Mouse (Mus musculus): ENCODE data around the gene Ipo4. TPM values are rescaled to one million over a fixed set of nuclear protein-coding genes. Genes with fewer than 3 reads are reported as not detected.

The Ipo4 gene
- polyA plus RNA-seq, 1 experiment from 2014 or later, result 123 TPM

- no peaks in the 10 kb centered on the region for H3K27me3 ChIP-seq (ENCODE audit: poor library complexity, severe bottlenecking)
- DNase-seq (ENCODE audit: extremely low spot score, low spot score), result no peak
- H3K36me3 ChIP-seq (replicated peaks), result peaks cover 24% of the 10 kb centered on the region
- no peak within 1 kb of the TSS for H3K27ac ChIP-seq
- no peaks in the 10 kb centered on the region for H3K9me3 ChIP-seq
- WGBS, result 97% methylated on average over 2 of the region's 2 CpGs
- no peak within 1 kb of the TSS for H3K4me3 ChIP-seq
- H3K4me1 ChIP-seq, result peaks cover 5% of the 10 kb centered on the region
Observed at GRCm38 (mm10) chr14:55649884-55650283, 14.1 kb upstream of the Ipo4 start, which contains the start of gene Tssk4. Gene Tssk4, plus strand, starts transcription at chr14:55650184.

GRCm38 (mm10) chr14:55644261-55644888 is 8.6 kb upstream of the Ipo4 start:
- peak overlapping the region; percentile 97 for H3K4me3 ChIP-seq
- H3K4me1 ChIP-seq, result peaks cover 32% of the 10 kb centered on the region
- no peaks in the 10 kb centered on the region for H3K9me3 ChIP-seq
- peak overlapping the region; percentile 100 for H3K27ac ChIP-seq
- H3K27me3 ChIP-seq (ENCODE audit: poor library complexity, severe bottlenecking), result no peaks in the 10 kb centered on the region
- DNase-seq (ENCODE audit: extremely low spot score, low spot score), result no peak
- WGBS, result 34% methylated on average over 17 of the region's 17 CpGs
- H3K36me3 ChIP-seq (replicated peaks), result peaks cover 51% of the 10 kb centered on the region

- H3K4me3 ChIP-seq, result peak within 1 kb of the TSS; percentile 97
- H3K27me3 ChIP-seq (ENCODE audit: poor library complexity, severe bottlenecking), result no peaks in the 10 kb centered on the region
- peak; percentile 85 for DNase-seq (ENCODE audit: extremely low spot score, low spot score)
- peaks cover 62% of the 10 kb centered on the region for H3K36me3 ChIP-seq (replicated peaks)
- under 1% methylated on average over 89 of the region's 89 CpGs for WGBS
- no peaks in the 10 kb centered on the region for H3K9me3 ChIP-seq
- peaks cover 32% of the 10 kb centered on the region for H3K4me1 ChIP-seq
- H3K27ac ChIP-seq, result peak within 1 kb of the TSS; percentile 100
Observed at GRCm38 (mm10) chr14:55643060-55643907, 7.5 kb upstream of the Ipo4 start, which contains the start of gene Tm9sf1. Gene Tm9sf1, minus strand, starts transcription at chr14:55643806.

- Histone ChIP-seq H3K27ac (peak overlapping the region; percentile 100), H3K27me3 (ENCODE audit: poor library complexity, severe bottlenecking) (no peaks in the 10 kb centered on the region), H3K9me3 (no peaks in the 10 kb centered on the region), H3K4me3 (peak overlapping the region; percentile 97), H3K4me1 (peaks cover 32% of the 10 kb centered on the region), H3K36me3 (replicated peaks) (peaks cover 67% of the 10 kb centered on the region)
- 22% methylated on average over 8 of the region's 8 CpGs for WGBS
- DNase-seq (ENCODE audit: extremely low spot score, low spot score), result no peak
Observed at GRCm38 (mm10) chr14:55642679-55643059, 6.9 kb upstream of the Ipo4 start.

- DNase-seq (ENCODE audit: extremely low spot score, low spot score), result no peak
- 96% methylated on average over 13 of the region's 13 CpGs for WGBS
- peaks cover 67% of the 10 kb centered on the region for H3K36me3 ChIP-seq (replicated peaks)
- H3K4me1 ChIP-seq, result peaks cover 34% of the 10 kb centered on the region
- H3K4me3 ChIP-seq, result no peak overlapping the region
- H3K27ac ChIP-seq, result no peak overlapping the region
- H3K27me3 ChIP-seq (ENCODE audit: poor library complexity, severe bottlenecking), result no peaks in the 10 kb centered on the region
- H3K9me3 ChIP-seq, result no peaks in the 10 kb centered on the region
Observed at GRCm38 (mm10) chr14:55641291-55641690, 5.5 kb upstream of the Ipo4 start.

GRCm38 (mm10) chr14:55640816-55641215 is 5.1 kb upstream of the Ipo4 start:
- WGBS, result 94% methylated on average over 14 of the region's 14 CpGs
- no peak for DNase-seq (ENCODE audit: extremely low spot score, low spot score)
- no peak overlapping the region for H3K27ac ChIP-seq
- H3K36me3 ChIP-seq (replicated peaks), result peaks cover 66% of the 10 kb centered on the region
- peaks cover 38% of the 10 kb centered on the region for H3K4me1 ChIP-seq
- no peaks in the 10 kb centered on the region for H3K9me3 ChIP-seq
- H3K4me3 ChIP-seq, result no peak overlapping the region
- no peaks in the 10 kb centered on the region for H3K27me3 ChIP-seq (ENCODE audit: poor library complexity, severe bottlenecking)

- no peak for DNase-seq (ENCODE audit: extremely low spot score, low spot score)
- Histone ChIP-seq H3K9me3 (no peaks in the 10 kb centered on the region), H3K4me1 (peaks cover 40% of the 10 kb centered on the region), H3K4me3 (no peak within 1 kb of the TSS), H3K27ac (no peak within 1 kb of the TSS), H3K27me3 (ENCODE audit: poor library complexity, severe bottlenecking) (no peaks in the 10 kb centered on the region), H3K36me3 (replicated peaks) (peaks cover 76% of the 10 kb centered on the region)
- 95% methylated on average over 9 of the region's 9 CpGs for WGBS
Observed at GRCm38 (mm10) chr14:55637795-55638194, 2.0 kb upstream of the Ipo4 start, which contains the start of gene Gm49378. Gene Gm49378, minus strand, starts transcription at chr14:55637895.

- Histone ChIP-seq H3K9me3 (no peaks in the 10 kb centered on the region), H3K36me3 (replicated peaks) (peaks cover 85% of the 10 kb centered on the region), H3K4me3 (peak overlapping the region; percentile 79), H3K27ac (peak overlapping the region; percentile 88), H3K27me3 (ENCODE audit: poor library complexity, severe bottlenecking) (no peaks in the 10 kb centered on the region), H3K4me1 (peaks cover 25% of the 10 kb centered on the region)
- DNase-seq (ENCODE audit: extremely low spot score, low spot score), result peak; percentile 36
- 3% methylated on average over 23 of the region's 23 CpGs for WGBS
Observed at GRCm38 (mm10) chr14:55634874-55635522, 759 bp downstream of the Ipo4 start.

- H3K4me3 ChIP-seq, result no peak overlapping the region
- peaks cover 100% of the 10 kb centered on the region for H3K36me3 ChIP-seq (replicated peaks)
- WGBS, result 59% methylated on average over 5 of the region's 5 CpGs
- H3K27ac ChIP-seq, result no peak overlapping the region
- H3K27me3 ChIP-seq (ENCODE audit: poor library complexity, severe bottlenecking), result no peaks in the 10 kb centered on the region
- H3K4me1 ChIP-seq, result peaks cover 5% of the 10 kb centered on the region
- no peaks in the 10 kb centered on the region for H3K9me3 ChIP-seq
- DNase-seq (ENCODE audit: extremely low spot score, low spot score), result no peak
Observed at GRCm38 (mm10) chr14:55629312-55629711, 6.4 kb downstream of the Ipo4 start.

GRCm38 (mm10) chr14:55628077-55628827 is 7.5 kb downstream of the Ipo4 start:
- H3K9me3 ChIP-seq, result no peaks in the 10 kb centered on the region
- H3K4me3 ChIP-seq, result no peak overlapping the region
- H3K27ac ChIP-seq, result no peak overlapping the region
- H3K27me3 ChIP-seq (ENCODE audit: poor library complexity, severe bottlenecking), result no peaks in the 10 kb centered on the region
- 93% methylated on average over 27 of the region's 27 CpGs for WGBS
- no peak for DNase-seq (ENCODE audit: extremely low spot score, low spot score)
- H3K4me1 ChIP-seq, result no peaks in the 10 kb centered on the region
- H3K36me3 ChIP-seq (replicated peaks), result peaks cover 100% of the 10 kb centered on the region

GRCm38 (mm10) chr14:55618486-55619195 is 17.1 kb downstream of the Ipo4 start:
- H3K4me3 ChIP-seq, result peak overlapping the region; percentile 36
- DNase-seq (ENCODE audit: extremely low spot score, low spot score), result no peak

More at GRCm38 (mm10) chr14:55618486-55619195, 17.1 kb downstream of the Ipo4 start:
- peaks cover 13% of the 10 kb centered on the region for H3K27me3 ChIP-seq (ENCODE audit: poor library complexity, severe bottlenecking)
- peaks cover 20% of the 10 kb centered on the region for H3K4me1 ChIP-seq
- H3K9me3 ChIP-seq, result no peaks in the 10 kb centered on the region
- WGBS, result 59% methylated on average over 22 of the region's 22 CpGs
- peaks cover 6% of the 10 kb centered on the region for H3K36me3 ChIP-seq (replicated peaks)
- 0 out of 2 replicates have a peak overlapping the region, but pooled peaks have one; percentile 42 for H3K27ac ChIP-seq

Measured in forebrain, embryonic 10.5 days (tissue).